Mouse (Mus musculus) brown adipose tissue, adult 24 weeks (tissue): ENCODE data around the gene Gpr87. TPM values are rescaled to one million over a fixed set of nuclear protein-coding genes. Genes with fewer than 3 reads are reported as not detected.

Experiments
- H3K27ac ChIP-seq: fragments of 200-500 bp; replicated peaks from 2 replicates; pipeline ENCODE4 v1.5.1; 2012; ENCODE audit warnings: low read depth, mild to moderate bottlenecking, low read length
- H3K4me1 ChIP-seq: fragments of 200-500 bp; 2 replicates; pipeline ENCODE4 v1.6.1; 2012; ENCODE audit warnings: low read length, mixed read lengths; ENCODE audit not compliant: control insufficient read depth, insufficient read depth, insufficient read length
- H3K4me3 ChIP-seq: fragments of 200-500 bp; 2 replicates; pipeline ENCODE4 v1.5.1; 2012; ENCODE audit warnings: low read depth, mild to moderate bottlenecking, low read length, moderate library complexity; ENCODE audit not compliant: insufficient read depth
- polyA plus RNA-seq: library from polyadenylated mRNA; stranded (reverse); fragments of >200 nt; gene quantifications from 2 replicates; pipeline ENCODE4 v1.2.4, GENCODE M21; 2012; ENCODE audit not compliant: missing spikeins, insufficient read depth, insufficient read length

The Gpr87 gene
- not detected in 2 replicates for polyA plus RNA-seq

DNA sequence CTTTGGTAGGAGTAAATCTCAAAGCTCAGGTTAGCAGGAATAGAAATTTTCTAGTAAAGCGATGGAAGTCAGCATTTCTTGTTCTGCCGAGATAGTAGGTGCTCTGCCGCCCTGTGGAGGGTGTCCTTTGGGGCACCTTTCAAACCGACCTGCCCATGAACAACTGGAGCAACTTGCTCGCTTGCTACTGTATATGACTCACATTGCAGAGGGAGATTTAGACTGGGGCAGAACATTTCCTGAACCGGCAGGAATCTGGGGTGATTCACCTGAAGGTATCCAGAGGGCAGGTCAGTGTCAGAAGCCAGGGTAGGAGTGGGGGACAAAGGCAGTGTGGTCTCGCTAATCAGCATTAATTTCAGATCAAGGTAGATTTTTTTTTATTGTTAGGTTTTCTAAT lies at the start of gene Gpr87:
TSS of gene Gpr87 (minus strand) at position 167 of the 400 bp plus-strand sequence.
- no peak within 1 kb of the TSS for H3K4me3 ChIP-seq
- no peaks in the 10 kb centered on the region for H3K4me1 ChIP-seq
- no peak within 1 kb of the TSS for H3K27ac ChIP-seq

DNA sequence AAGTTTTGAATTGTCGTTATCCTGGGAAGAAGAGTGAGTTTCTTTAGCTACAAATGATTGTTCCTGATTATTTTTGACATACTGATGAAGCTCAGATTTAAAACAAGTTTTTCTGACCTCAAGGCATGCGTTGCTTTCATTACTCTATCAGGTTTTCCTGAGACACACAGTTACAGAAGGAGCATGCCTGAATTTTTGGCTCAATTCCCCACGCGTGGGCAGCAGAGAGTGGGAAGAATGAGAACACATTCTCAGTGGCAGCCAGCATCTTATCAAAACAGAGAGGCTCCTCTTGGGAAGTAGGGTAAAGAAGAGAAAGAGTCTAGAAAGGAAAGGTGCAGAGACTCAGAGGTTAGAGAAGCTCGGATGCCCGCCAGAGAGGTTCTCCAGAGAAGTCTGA lies 48.5 kb upstream of the Gpr87 start:
- no peak overlapping the region for H3K27ac ChIP-seq
- H3K4me3 ChIP-seq = no peak overlapping the region
- H3K4me1 ChIP-seq = no peaks in the 10 kb centered on the region; the same call in 1 of the 2 replicates

DNA sequence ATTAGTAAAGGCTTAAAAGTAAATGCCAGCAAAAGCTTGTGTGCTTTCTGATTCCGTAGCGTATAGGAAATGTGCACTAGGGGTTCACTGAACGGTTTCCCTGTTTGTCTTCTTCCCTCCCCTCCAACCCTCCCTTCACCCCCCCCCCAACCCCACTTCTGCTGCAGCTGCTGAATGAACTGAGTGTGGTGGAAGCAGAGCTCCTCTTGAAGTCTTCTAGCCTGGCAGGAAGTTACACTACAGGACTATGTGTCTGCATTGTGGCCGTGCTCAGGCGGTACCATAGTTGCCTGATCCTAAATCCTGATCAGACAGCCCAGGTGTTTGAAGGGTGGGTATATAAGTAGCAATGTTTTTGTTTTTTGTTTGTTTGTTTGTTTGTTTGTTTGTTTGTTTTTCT lies 40.0 kb upstream of the Gpr87 start:
- Histone ChIP-seq H3K4me3 (no peak overlapping the region), H3K27ac (no peak overlapping the region), H3K4me1 (no peaks in the 10 kb centered on the region)

DNA sequence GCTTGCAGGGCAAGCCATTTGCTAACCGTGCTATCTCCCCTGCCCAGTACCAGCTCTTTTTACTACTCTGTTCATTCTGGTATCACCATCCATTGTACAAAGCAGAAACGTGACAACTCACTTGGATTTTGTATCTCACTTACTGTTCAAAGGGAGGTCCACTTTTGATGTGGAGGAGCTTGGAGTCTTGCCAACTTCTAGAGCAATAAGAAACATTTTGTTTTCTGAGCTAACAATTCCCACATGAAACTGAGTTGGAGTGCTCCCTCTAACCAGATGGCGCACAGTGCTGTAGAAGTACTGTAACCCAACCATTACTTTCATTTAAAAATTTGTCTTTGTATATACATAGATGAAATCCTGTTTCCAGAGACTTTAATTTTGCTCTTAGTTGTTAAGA lies 36.0 kb upstream of the Gpr87 start:
- Histone ChIP-seq H3K4me1 (0 out of 2 replicates have a peak, but pooled peaks cover 2% of the 10 kb centered on the region), H3K27ac (no peak overlapping the region), H3K4me3 (no peak overlapping the region)

DNA sequence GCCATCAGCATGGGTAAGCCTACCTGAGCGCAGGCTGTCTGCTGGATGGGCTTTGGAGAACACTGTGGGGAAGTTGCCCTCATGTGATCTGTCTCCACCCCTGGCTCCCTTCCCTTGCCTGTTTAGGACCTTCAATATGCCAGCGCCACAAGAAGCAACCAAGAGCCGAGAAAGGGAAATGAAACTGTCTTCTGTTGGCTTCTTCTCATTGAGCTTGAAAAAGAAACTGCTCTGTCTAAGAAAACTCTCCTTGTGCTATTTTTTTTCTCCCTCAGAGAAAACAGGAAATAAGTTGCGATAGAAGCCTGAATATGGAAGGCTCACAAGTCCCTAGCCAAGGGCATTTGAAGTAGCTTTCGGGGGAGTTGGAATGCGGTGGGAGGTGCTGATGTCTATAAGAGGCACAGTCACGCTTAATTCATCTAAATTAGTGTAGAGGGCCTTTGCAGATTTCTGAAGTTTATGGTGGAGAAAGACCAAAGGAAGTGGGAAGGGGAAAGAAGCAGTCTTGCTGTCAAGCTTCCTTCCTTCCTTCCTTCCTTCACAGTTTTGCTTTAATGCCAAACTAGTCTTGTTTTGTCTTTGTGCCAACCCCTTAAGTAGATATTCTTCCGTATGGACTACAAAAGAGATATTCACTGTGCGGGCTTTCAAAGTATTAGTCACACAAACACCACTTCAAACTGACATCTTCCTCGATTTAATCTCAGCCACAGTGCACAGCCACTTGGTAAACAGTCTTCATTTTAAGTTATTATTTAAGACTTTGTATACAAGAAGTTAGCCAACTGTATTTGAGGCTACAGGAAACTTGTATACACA lies 34.0 kb upstream of the Gpr87 start:
- Histone ChIP-seq H3K4me1 (0 out of 2 replicates have a peak, but pooled peaks cover 2% of the 10 kb centered on the region), H3K4me3 (no peak overlapping the region), H3K27ac (0 out of 2 replicates have a peak overlapping the region, but pooled peaks have one; percentile 0)

DNA sequence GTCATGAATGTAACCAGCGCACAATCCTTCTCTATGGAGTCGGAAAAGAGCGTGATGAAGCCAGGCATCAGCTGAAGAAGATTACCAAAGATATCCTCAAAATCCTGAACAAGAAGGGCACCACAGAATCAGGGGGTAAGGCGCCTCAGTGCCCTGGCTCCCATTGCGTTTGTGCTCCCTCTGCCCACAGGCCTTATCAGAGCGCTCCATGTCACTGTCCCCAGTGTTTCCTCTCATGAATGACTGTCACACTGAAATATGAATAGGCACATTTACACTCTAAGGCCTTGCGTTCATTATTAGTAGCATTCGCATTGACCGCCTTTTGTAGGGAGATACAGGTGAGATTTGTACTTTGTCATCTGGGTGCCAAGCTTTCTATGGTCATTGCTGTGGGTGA lies 32.8 kb upstream of the Gpr87 start:
- Histone ChIP-seq H3K4me1 (0 out of 2 replicates have a peak, but pooled peaks cover 2% of the 10 kb centered on the region), H3K4me3 (no peak overlapping the region), H3K27ac (no peak overlapping the region)

DNA sequence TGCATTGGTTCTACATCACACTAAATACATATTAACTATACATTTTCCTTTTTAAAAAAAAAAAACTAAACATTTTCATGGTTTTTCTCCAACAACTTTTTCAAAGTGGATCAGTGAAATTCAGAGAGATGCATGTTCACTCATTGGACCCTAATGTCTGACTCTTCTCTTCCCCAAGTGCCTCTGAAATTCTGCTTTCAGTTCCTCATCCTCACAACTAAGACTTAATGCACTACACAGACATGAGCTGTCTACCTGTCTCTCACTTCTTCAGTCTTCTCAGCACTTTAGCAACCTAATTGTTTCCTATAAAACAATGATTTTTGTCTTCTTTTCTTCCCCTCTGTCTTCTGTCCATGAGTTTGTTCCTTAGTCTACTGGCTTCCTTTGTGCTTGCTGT lies 30.5 kb upstream of the Gpr87 start:
- Histone ChIP-seq H3K27ac (no peak overlapping the region), H3K4me3 (no peak overlapping the region), H3K4me1 (0 out of 2 replicates have a peak, but pooled peaks cover 2% of the 10 kb centered on the region)

DNA sequence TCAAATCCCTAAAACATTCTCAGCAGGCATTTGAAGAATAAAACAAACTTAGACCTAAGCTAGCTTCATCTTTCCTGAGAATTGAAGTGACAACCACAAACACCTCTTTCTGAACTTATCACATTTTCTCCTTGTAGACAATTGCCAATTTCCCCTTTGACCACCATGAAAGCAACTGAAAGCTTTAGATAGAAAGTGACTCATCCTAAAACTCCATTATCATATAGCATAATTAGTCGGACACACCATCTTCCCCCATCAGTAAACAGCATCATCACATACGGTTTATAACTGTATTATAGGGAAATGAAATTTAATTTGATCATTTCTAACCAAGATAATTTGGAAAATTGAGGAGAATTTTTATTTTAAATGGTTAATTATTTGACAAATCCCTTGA lies 27.4 kb upstream of the Gpr87 start:
- no peak overlapping the region for H3K27ac ChIP-seq
- H3K4me1 ChIP-seq = no peaks in the 10 kb centered on the region
- H3K4me3 ChIP-seq = no peak overlapping the region

DNA sequence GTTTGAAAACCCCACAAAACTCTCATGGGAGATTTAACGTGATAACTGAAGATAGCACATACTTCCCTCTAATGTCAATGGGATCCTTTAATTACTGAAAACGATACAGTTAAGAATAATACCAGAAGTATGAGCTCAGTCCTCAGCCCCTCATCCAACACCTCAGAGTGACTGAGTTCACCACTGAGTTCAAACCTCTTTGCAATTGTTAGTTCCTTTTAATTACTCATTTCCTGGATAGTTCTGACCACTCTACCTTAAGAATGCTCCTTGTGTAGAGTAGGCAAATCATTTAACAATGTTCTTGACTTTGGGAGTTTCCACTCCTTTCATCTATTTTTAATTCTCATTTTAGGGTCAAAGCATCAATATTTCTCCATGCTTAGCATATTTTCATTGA lies 24.4 kb upstream of the Gpr87 start:
- Histone ChIP-seq H3K4me1 (no peaks in the 10 kb centered on the region), H3K27ac (no peak overlapping the region), H3K4me3 (no peak overlapping the region)

DNA sequence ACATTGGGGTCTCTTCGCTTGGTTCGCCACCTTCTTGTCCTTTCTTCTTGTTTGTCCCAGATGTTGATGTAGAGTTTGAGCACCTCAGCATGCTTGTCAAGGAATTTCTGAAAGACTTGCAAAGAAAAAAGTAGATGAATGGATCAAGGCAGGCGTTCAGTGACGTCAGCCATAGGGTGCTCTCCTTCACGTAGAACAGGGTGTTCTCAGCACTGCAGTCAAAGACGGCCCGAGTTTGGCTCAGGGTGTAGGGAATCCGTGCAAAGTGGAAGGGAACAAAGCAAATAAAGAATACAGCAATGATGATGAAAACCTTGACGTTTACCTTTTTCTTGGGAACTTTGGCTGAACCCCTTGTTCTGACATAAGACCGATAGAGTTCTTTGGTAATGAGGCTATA lies 22.3 kb upstream of the Gpr87 start:
- no peaks in the 10 kb centered on the region for H3K4me1 ChIP-seq
- H3K4me3 ChIP-seq = no peak overlapping the region
- H3K27ac ChIP-seq = no peak overlapping the region

DNA sequence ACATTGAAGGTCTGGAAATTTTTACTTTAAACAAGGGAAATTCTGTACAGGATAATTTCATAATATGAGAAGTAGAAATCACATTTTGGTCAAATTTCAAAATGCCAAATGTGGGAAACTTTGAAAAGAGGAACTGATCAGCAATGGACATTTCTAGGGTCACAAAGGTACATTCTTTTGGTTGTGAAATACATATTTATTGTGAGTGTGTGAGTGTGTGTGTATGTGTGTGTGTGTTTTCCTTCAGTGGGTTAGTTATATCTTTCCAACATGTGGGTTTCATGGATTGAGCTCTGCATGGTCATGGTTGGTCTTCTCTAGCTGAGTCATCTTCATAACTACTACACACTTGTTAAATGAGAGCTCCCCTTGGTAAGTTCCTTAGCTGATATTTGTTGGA lies 17.5 kb upstream of the Gpr87 start:
- H3K27ac ChIP-seq = no peak overlapping the region
- no peak overlapping the region for H3K4me3 ChIP-seq
- H3K4me1 ChIP-seq = no peaks in the 10 kb centered on the region

DNA sequence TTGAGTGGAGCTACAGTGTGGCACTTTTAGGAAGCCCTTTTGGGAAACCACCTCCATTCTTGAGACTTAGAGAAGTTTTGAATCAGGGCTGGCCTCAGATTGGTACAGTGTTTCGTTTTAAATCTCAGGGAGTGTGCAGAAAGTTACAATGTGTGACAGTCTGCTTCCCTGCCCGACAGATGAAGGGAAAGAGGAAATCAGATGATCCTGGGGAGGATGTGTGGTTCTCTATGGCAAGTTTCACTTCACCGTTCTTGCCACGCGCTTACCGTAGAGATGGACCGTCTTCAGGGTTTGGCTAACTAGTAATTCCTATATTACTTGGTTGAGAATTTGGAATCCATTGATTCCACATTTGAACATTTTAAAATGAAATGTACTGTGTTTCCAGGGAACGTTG lies 16.9 kb upstream of the Gpr87 start:
- Histone ChIP-seq H3K4me3 (no peak overlapping the region), H3K27ac (no peak overlapping the region; the same call in 1 of the 2 replicates), H3K4me1 (no peaks in the 10 kb centered on the region)

DNA sequence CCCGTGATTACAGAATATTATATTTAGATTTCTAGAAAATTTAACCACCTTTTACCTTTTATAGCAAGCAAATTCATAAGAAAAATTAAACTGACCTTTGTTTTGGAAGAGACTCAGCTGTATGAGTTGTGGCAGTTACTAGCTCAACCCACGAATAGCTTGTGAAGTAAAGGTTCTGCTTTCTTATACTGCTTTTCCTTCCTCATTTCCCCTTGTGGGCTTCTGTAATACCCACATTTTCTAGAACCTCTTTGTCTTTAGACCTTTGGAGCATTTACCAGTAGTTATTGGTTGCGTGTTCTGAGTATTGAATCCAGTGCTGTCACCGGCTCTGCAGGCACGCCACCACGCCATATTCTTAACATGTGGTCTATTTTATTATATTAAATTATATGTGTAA lies 15.8 kb upstream of the Gpr87 start, which contains the start of gene P2ry13:
TSS of gene P2ry13 (minus strand) at position 156 of the 400 bp plus-strand sequence.
- H3K4me1 ChIP-seq = no peaks in the 10 kb centered on the region
- no peak within 1 kb of the TSS for H3K4me3 ChIP-seq
- H3K27ac ChIP-seq = no peak within 1 kb of the TSS; the same call in 1 of the 2 replicates

DNA sequence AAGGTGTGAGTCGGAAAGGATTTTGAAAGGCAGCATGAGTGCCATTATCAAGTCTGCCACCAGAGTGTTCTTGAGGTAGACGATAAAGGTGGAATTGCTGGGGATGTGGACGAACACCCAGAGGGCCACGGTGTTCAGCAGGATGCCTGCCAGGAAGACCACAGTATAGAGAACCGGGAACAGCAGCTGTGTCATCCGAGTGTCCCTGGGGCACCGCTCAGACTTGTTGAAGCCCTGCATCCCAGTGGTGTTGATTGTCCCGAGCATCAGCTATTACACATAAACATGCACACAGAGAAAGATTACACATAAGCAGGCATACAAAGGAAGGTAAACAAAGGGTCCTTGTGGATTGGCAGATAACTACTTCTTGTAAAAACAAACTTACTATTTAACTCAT lies 15.2 kb upstream of the Gpr87 start:
- no peak overlapping the region for H3K4me3 ChIP-seq
- no peaks in the 10 kb centered on the region for H3K4me1 ChIP-seq
- no peak overlapping the region for H3K27ac ChIP-seq

DNA sequence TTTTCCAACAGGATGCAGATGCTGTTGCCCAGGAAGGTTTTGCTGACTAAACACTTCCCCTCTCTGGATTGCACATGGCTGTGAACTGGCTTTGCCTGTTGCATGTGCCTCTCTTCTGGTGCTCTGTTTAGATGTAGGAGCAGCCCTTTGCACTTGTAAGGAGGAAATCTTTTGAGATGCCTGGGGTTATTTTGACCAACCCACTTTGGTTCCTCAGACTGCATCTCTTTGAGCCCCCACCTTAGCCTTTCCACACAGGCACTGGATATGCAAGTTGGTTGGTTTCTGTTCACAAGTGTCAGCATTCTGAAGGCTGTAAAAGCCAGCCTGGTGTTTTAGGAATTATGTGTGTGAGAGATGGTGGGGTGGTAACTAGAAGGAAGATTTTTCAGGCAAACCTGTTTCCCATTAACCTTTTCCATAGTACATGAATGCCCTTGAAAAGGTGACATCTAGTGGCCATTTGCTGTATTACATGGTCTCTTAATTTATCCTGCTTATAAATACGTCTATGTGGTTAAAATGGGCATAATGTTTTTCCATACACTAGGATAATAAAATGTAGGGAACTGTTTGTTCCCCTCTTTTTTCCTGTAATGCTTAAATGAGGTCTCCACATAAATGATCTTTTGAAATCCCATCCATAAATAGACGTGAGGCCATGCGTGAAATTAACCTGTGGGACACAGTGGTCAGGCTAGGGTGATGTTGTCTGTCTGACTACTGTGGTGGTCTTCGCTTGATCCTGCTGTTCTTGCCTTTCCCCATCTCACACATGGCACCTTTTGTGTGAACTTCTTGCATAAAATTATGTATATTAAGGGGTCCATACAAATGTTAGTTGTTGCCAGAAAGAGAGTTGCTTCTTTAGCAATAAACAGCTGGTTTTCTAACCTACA lies 14.0 kb upstream of the Gpr87 start:
- Histone ChIP-seq H3K27ac (no peak overlapping the region), H3K4me1 (no peaks in the 10 kb centered on the region), H3K4me3 (no peak overlapping the region)
